Mouse (Mus musculus) CH12.LX (cell line): Measurements from ENCODE around the gene Dab1. TPM values are rescaled to one million over a fixed set of nuclear protein-coding genes. Genes with fewer than 3 reads are reported as not detected.

ENCODE experiments used
- DNase-seq: peaks from one replicate; pipeline ENCODE4 v3.0.0-alpha.2; 2013; ENCODE audit errors: extremely low read depth
- H3K27ac ChIP-seq: 2 replicates; pipeline ENCODE4 v1.5.1; 2012; ENCODE audit warnings: low read depth, mild to moderate bottlenecking, control low read depth, moderate library complexity; ENCODE audit not compliant: insufficient read depth
- H3K27me3 ChIP-seq: replicated peaks from 2 replicates; pipeline ENCODE3; 2012; ENCODE audit warnings: inconsistent platforms
- H3K36me3 ChIP-seq, 2 experiments: replicated peaks in 1 of 2; 2 replicates each; pipeline versions ENCODE3 to v1.6.1; 2012; ENCODE audit warnings: inconsistent platforms in 1 of 2, low read length in 1 of 2, mild to moderate bottlenecking in 1 of 2, mixed read lengths in 1 of 2, moderate library complexity in 1 of 2; ENCODE audit not compliant: control insufficient read depth in 1 of 2, insufficient read depth in 1 of 2
- H3K4me1 ChIP-seq, 2 experiments: 2 replicates each; pipeline ENCODE4 v1.6.1; 2012; ENCODE audit warnings: inconsistent platforms in 1 of 2, moderate library complexity in 1 of 2; ENCODE audit not compliant: insufficient read depth in 2 of 2, control insufficient read depth in 1 of 2
- H3K4me2 ChIP-seq: 2 replicates; pipeline ENCODE4 v1.6.1; 2012; ENCODE audit warnings: low read depth, mild to moderate bottlenecking, control low read depth; ENCODE audit not compliant: poor library complexity, insufficient read depth, severe bottlenecking
- H3K4me3 ChIP-seq, 3 experiments: fragments of 150-350 bp in 1 of 3; sonication (generic) in 1 of 3; replicated peaks in 1 of 3; 2 replicates each; pipeline versions ENCODE3 to v1.5.1; 2011 to 2012; ENCODE audit warnings: low read depth in 2 of 3, low read length in 2 of 3, mild to moderate bottlenecking in 2 of 3, moderate library complexity in 2 of 3, control low read depth in 1 of 3, improper control_type of control experiment in 1 of 3, inconsistent platforms in 1 of 3, mixed read lengths in 1 of 3; ENCODE audit not compliant: poor library complexity in 1 of 3
- H3K79me2 ChIP-seq: replicated peaks from 2 replicates; pipeline ENCODE4 v1.6.1; 2012; ENCODE audit warnings: mild to moderate bottlenecking, moderate library complexity; ENCODE audit not compliant: control insufficient read depth, poor library complexity, insufficient read depth, severe bottlenecking; ENCODE audit errors: extremely low read depth
- H3K9ac ChIP-seq: 2 replicates; pipeline ENCODE4 v1.6.1; 2012; ENCODE audit warnings: low read depth, mild to moderate bottlenecking, control low read depth, moderate library complexity; ENCODE audit not compliant: insufficient read depth
- H3K9me3 ChIP-seq: replicated peaks from 2 replicates; pipeline ENCODE3; 2012; ENCODE audit warnings: low read length, inconsistent platforms, mixed read lengths
- BHLHE40 ChIP-seq: IDR thresholded peaks from 2 replicates; pipeline ENCODE4 v1.6.1; 2011; ENCODE audit warnings: mild to moderate bottlenecking, low read depth, low read length, improper control_type of control experiment
- CHD1 ChIP-seq: IDR thresholded peaks from 2 replicates; pipeline ENCODE4 v1.6.1; 2012; ENCODE audit warnings: low read depth, low read length, improper control_type of control experiment, inconsistent platforms
- CTCF ChIP-seq, 2 experiments: IDR thresholded peaks in 1 of 2; conservative IDR thresholded peaks in 1 of 2; 2 replicates each; pipeline ENCODE4 v1.5.1; 2011 to 2012; ENCODE audit warnings: low read depth in 2 of 2, low read length in 2 of 2, improper control_type of control experiment in 1 of 2, inconsistent platforms in 1 of 2, mild to moderate bottlenecking in 1 of 2, moderate library complexity in 1 of 2
- E2F4 ChIP-seq: IDR thresholded peaks from 2 replicates; pipeline ENCODE4 v1.6.1; 2011; ENCODE audit warnings: low read depth, low read length, improper control_type of control experiment; ENCODE audit not compliant: insufficient replicate concordance
- ETS1 ChIP-seq: conservative IDR thresholded peaks from 2 replicates; pipeline ENCODE4 v1.6.1; 2012; ENCODE audit warnings: low read depth, mild to moderate bottlenecking, inconsistent platforms, low read length, improper control_type of control experiment, moderate library complexity
- GABPA ChIP-seq: IDR thresholded peaks from 2 replicates; pipeline ENCODE4 v1.6.1; 2012; ENCODE audit warnings: low read depth, low read length, improper control_type of control experiment, inconsistent platforms; ENCODE audit not compliant: insufficient replicate concordance
- JUN ChIP-seq: IDR thresholded peaks from 2 replicates; pipeline ENCODE4 v1.6.1; 2011; ENCODE audit warnings: low read depth, mild to moderate bottlenecking, low read length, improper control_type of control experiment, moderate library complexity; ENCODE audit not compliant: insufficient read depth
- JUND ChIP-seq: conservative IDR thresholded peaks from 2 replicates; pipeline ENCODE4 v1.6.1; 2011; ENCODE audit warnings: low read depth, low read length, improper control_type of control experiment
- KAT2A ChIP-seq: IDR thresholded peaks from 2 replicates; pipeline ENCODE4 v1.6.1; 2012; ENCODE audit warnings: low read length, improper control_type of control experiment, inconsistent platforms; ENCODE audit not compliant: insufficient replicate concordance
- MAX ChIP-seq: IDR thresholded peaks from 2 replicates; pipeline ENCODE4 v1.6.1; 2011; ENCODE audit warnings: low read length, improper control_type of control experiment
- MAZ ChIP-seq: IDR thresholded peaks from 2 replicates; pipeline ENCODE4 v1.6.1; 2012; ENCODE audit warnings: low read depth, mild to moderate bottlenecking, inconsistent platforms, low read length, improper control_type of control experiment, moderate library complexity
- MEF2A ChIP-seq: IDR thresholded peaks from 2 replicates; pipeline ENCODE4 v1.6.1; 2014; ENCODE audit warnings: low read depth, mild to moderate bottlenecking, inconsistent platforms, low read length, improper control_type of control experiment, borderline replicate concordance
- MYC ChIP-seq: IDR thresholded peaks from 2 replicates; pipeline ENCODE4 v1.6.1; 2011; ENCODE audit warnings: low read depth, mild to moderate bottlenecking, improper control_type of control experiment, low read length
- NELFE ChIP-seq: IDR thresholded peaks from 2 replicates; pipeline ENCODE4 v1.6.1; 2011; ENCODE audit warnings: low read depth, low read length, improper control_type of control experiment
- PAX5 ChIP-seq: IDR thresholded peaks from 2 replicates; pipeline ENCODE4 v1.6.1; 2012; ENCODE audit warnings: low read length, inconsistent platforms, mixed read lengths
- POLR2AphosphoS2 ChIP-seq: IDR thresholded peaks from 2 replicates; pipeline ENCODE4 v1.6.1; 2011; ENCODE audit warnings: low read depth, low read length, improper control_type of control experiment
- SIN3A ChIP-seq: IDR thresholded peaks from 2 replicates; pipeline ENCODE4 v1.6.1; 2012; ENCODE audit warnings: low read length, improper control_type of control experiment, inconsistent platforms
- TBP ChIP-seq: conservative IDR thresholded peaks from 2 replicates; pipeline ENCODE4 v1.6.1; 2011; ENCODE audit warnings: low read depth, low read length, improper control_type of control experiment
- TCF12 ChIP-seq: IDR thresholded peaks from 2 replicates; pipeline ENCODE4 v1.6.1; 2014; ENCODE audit warnings: low read depth, mild to moderate bottlenecking, inconsistent platforms, low read length, improper control_type of control experiment
- UBTF ChIP-seq: IDR thresholded peaks from 2 replicates; pipeline ENCODE4 v1.6.1; 2012; ENCODE audit warnings: low read depth, mild to moderate bottlenecking, inconsistent platforms, low read length, improper control_type of control experiment, moderate library complexity
- ZKSCAN1 ChIP-seq: IDR thresholded peaks from 2 replicates; pipeline ENCODE4 v1.6.1; 2012; ENCODE audit warnings: low read depth, inconsistent platforms, low read length, improper control_type of control experiment, borderline replicate concordance
- dilution Hi-C: fragments of 300-500 bp; cut with MboI; formaldehyde crosslinking; loops from 2 replicates; pipeline ENCODE4 v1.14.3; 2020; ENCODE audit warnings: low sequenced_read_pairs; ENCODE audit not compliant: extremely low pct_unique_long_range_greater_than_20kb, extremely low pct_ligation_motif_present
- in situ Hi-C: fragments of 300-500 bp; cut with MboI; formaldehyde crosslinking; loops from 3 replicates; pipeline ENCODE4 v1.14.3; 2019; ENCODE audit warnings: low sequenced_read_pairs, low pct_ligation_motif_present, low pct_unique_long_range_greater_than_20kb, mixed read lengths
- polyA plus RNA-seq: library from polyadenylated mRNA; unstranded; fragments of >175 nt; gene quantifications from 2 replicates; pipeline ENCODE4 v1.2.1, GENCODE M21; 2012; ENCODE audit warnings: low read depth; ENCODE audit not compliant: insufficient read length
- total RNA-seq, 2 experiments: library from RNA; depleted of rRNA; stranded (reverse); fragments of 300-350 nt in 1 of 2; fragments of >200 nt in 1 of 2; gene quantifications; 2 replicates each; pipeline ENCODE4 v1.2.3; 2012 to 2014

The Dab1 gene
- total and polyA plus RNA-seq, 3 experiments = not detected

GRCm38 (mm10) chr4:103714991-103715390 lies 95.8 kb downstream of the Dab1 start:
- H3K9me3 ChIP-seq = peaks cover 77% of the 10 kb centered on the region
- in situ Hi-C loops (no loop called here), dilution Hi-C loops (no loop called here)
- no peaks in the 10 kb centered on the region for H3K27me3 ChIP-seq
- H3K79me2 ChIP-seq = no peaks in the 10 kb centered on the region
- H3K9ac ChIP-seq = no peak overlapping the region
- no peak overlapping the region for H3K4me3 ChIP-seq
- TF ChIP-seq BHLHE40 (no peak), TBP (no peak), UBTF (no peak)
- no peaks in the 10 kb centered on the region for H3K4me1 ChIP-seq
- no peak overlapping the region for H3K27ac ChIP-seq
- H3K36me3 ChIP-seq = no peaks in the 10 kb centered on the region
- DNase-seq = no peak
- H3K4me2 ChIP-seq = no peak overlapping the region

GRCm38 (mm10) chr4:103715568-103715967 lies 96.4 kb downstream of the Dab1 start:
- Histone ChIP-seq H3K4me3 (no peak overlapping the region), H3K4me1 (no peaks in the 10 kb centered on the region), H3K9me3 (peaks cover 75% of the 10 kb centered on the region), H3K27ac (no peak overlapping the region), H3K4me2 (no peak overlapping the region), H3K79me2 (no peaks in the 10 kb centered on the region), H3K27me3 (no peaks in the 10 kb centered on the region), H3K36me3 (no peaks in the 10 kb centered on the region), H3K9ac (no peak overlapping the region)
- dilution Hi-C loops = no loop called here
- DNase-seq = no peak
- in situ Hi-C loops = no loop called here
- TF ChIP-seq JUN (no peak), ETS1 (no peak), MAZ (no peak), JUND (no peak), SIN3A (no peak), CHD1 (no peak), NELFE (no peak), BHLHE40 (no peak), POLR2AphosphoS2 (no peak), ZKSCAN1 (no peak), MYC (no peak), GABPA (no peak), CTCF (conservative IDR thresholded peaks at IDR 0.05 in 1 of 2, IDR thresholded peaks at IDR 0.05 in 1 of 2; ENCODE audit: low read depth in 2 of 2, low read length in 2 of 2) (no peak), UBTF (no peak), E2F4 (no peak), TCF12 (no peak), MEF2A (no peak), KAT2A (no peak), MAX (no peak), PAX5 (no peak)
